Mouse (Mus musculus) spleen, adult 2 months (tissue): ENCODE results near the gene Gm20388. TPM values are rescaled to one million over a fixed set of nuclear protein-coding genes. Genes with fewer than 3 reads are reported as not detected.

Source experiments
- DNase-seq, 2 experiments: peaks; one replicate each; pipeline versions ENCODE4 v3.0.0 to v3.0.0-alpha.2; 2012 to 2021; ENCODE audit warnings: low spot score in 2 of 2, low read depth in 1 of 2
- H3K27ac ChIP-seq: fragments of 200-500 bp; 2 replicates; pipeline ENCODE4 v1.5.1; 2012; ENCODE audit warnings: low read length, inconsistent platforms; ENCODE audit not compliant: insufficient read depth
- H3K27me3 ChIP-seq: fragments of 200-500 bp; 2 replicates; pipeline ENCODE4 v1.6.1; 2012; ENCODE audit warnings: mild to moderate bottlenecking, moderate library complexity, low read length, inconsistent platforms; ENCODE audit not compliant: control insufficient read depth, insufficient read depth
- H3K36me3 ChIP-seq: fragments of 200-500 bp; 2 replicates; pipeline ENCODE4 v1.6.1; 2012; ENCODE audit warnings: mild to moderate bottlenecking, low read length, inconsistent platforms; ENCODE audit not compliant: control insufficient read depth, insufficient read depth
- H3K4me1 ChIP-seq: fragments of 200-500 bp; 2 replicates; pipeline ENCODE4 v1.6.1; 2011; ENCODE audit warnings: inconsistent platforms; ENCODE audit not compliant: control insufficient read depth, insufficient read depth, insufficient read length
- H3K4me3 ChIP-seq: fragments of 200-500 bp; 2 replicates; pipeline ENCODE4 v1.5.1; 2011; ENCODE audit warnings: mild to moderate bottlenecking, inconsistent platforms; ENCODE audit not compliant: insufficient read depth, insufficient read length; ENCODE audit errors: extremely low read depth
- CTCF ChIP-seq: fragments of 200-500 bp; IDR thresholded peaks from 2 replicates; pipeline ENCODE4 v1.5.1; 2011; ENCODE audit warnings: mild to moderate bottlenecking, inconsistent platforms; ENCODE audit not compliant: insufficient read depth, insufficient read length, insufficient replicate concordance; ENCODE audit errors: extremely low read depth
- POLR2A ChIP-seq: fragments of 200-500 bp; IDR thresholded peaks from 2 replicates; pipeline ENCODE4 v1.6.1; 2011; ENCODE audit warnings: low read depth, low read length, inconsistent platforms
- WGBS: fragments of 180-500 bp; shearing (Covaris S2); methylation state at CpG from one replicate; pipeline ENCODE4 v1.1.7; 2018; 5-methylcytosine and 5-hydroxymethylcytosine counted together
- polyA plus RNA-seq: library from polyadenylated mRNA; depleted of rRNA; stranded (reverse); fragments of >200 nt; gene quantifications from 2 replicates; pipeline ENCODE4 v1.2.3, GENCODE M21; 2012

Gene Gm20388
- polyA plus RNA-seq, 1 experiment: 26.1 TPM

GRCm38 (mm10) chr8:120015916-120016315 lies 105.3 kb downstream of the Gm20388 start:
- WGBS: 86% methylated on average over 8 of the region's 8 CpGs
- no peak overlapping the region for H3K4me3 ChIP-seq
- no peaks in the 10 kb centered on the region for H3K36me3 ChIP-seq
- H3K27ac ChIP-seq: no peak overlapping the region
- H3K4me1 ChIP-seq: peaks cover 5% of the 10 kb centered on the region
- no peaks in the 10 kb centered on the region for H3K27me3 ChIP-seq
- DNase-seq: no peak
- TF ChIP-seq CTCF (no peak), POLR2A (no peak)

- WGBS: 17% methylated on average over 7 of the region's 7 CpGs
Measured at GRCm38 (mm10) chr8:120016424-120016823, 105.8 kb downstream of the Gm20388 start.

GRCm38 (mm10) chr8:120017349-120017748 lies 106.7 kb downstream of the Gm20388 start:
- Histone ChIP-seq H3K36me3 (no peaks in the 10 kb centered on the region), H3K4me1 (peaks cover 5% of the 10 kb centered on the region), H3K27me3 (no peaks in the 10 kb centered on the region), H3K4me3 (no peak overlapping the region), H3K27ac (no peak overlapping the region)
- no peak for TF ChIP-seq CTCF
- no peak for TF ChIP-seq POLR2A
- 89% methylated on average over 13 of the region's 13 CpGs for WGBS
- no peak for DNase-seq

More at GRCm38 (mm10) chr8:120016424-120016823, 105.8 kb downstream of the Gm20388 start:
- Histone ChIP-seq H3K27ac (no peak overlapping the region), H3K36me3 (no peaks in the 10 kb centered on the region), H3K4me3 (no peak overlapping the region), H3K27me3 (no peaks in the 10 kb centered on the region), H3K4me1 (peaks cover 5% of the 10 kb centered on the region)
- no peak for TF ChIP-seq CTCF
- no peak for TF ChIP-seq POLR2A
- DNase-seq: no peak

GRCm38 (mm10) chr8:120017786-120018185 lies 107.1 kb downstream of the Gm20388 start:
- Histone ChIP-seq H3K36me3 (no peaks in the 10 kb centered on the region), H3K27ac (no peak overlapping the region), H3K4me3 (no peak overlapping the region), H3K27me3 (no peaks in the 10 kb centered on the region), H3K4me1 (peaks cover 5% of the 10 kb centered on the region)
- WGBS: 95% methylated on average over 6 of the region's 6 CpGs
- no peak for TF ChIP-seq CTCF
- no peak for DNase-seq

- TF ChIP-seq POLR2A (no peak), CTCF (no peak)
- H3K27ac ChIP-seq: no peak overlapping the region
- H3K4me1 ChIP-seq: peaks cover 5% of the 10 kb centered on the region
- no peaks in the 10 kb centered on the region for H3K27me3 ChIP-seq
- no peak for DNase-seq
- WGBS: 95% methylated on average over 6 of the region's 6 CpGs
- H3K36me3 ChIP-seq: no peaks in the 10 kb centered on the region
- H3K4me3 ChIP-seq: no peak overlapping the region
Measured at GRCm38 (mm10) chr8:120018379-120018778, 107.7 kb downstream of the Gm20388 start.

GRCm38 (mm10) chr8:120019297-120019696 lies 108.7 kb downstream of the Gm20388 start:
- Histone ChIP-seq H3K4me3 (no peak overlapping the region), H3K36me3 (no peaks in the 10 kb centered on the region), H3K4me1 (peaks cover 3% of the 10 kb centered on the region), H3K27ac (no peak overlapping the region), H3K27me3 (no peaks in the 10 kb centered on the region)
- WGBS: 90% methylated on average over 5 of the region's 5 CpGs
- no peak for TF ChIP-seq CTCF
- no peak for TF ChIP-seq POLR2A
- no peak for DNase-seq

GRCm38 (mm10) chr8:120020298-120020697 lies 109.7 kb downstream of the Gm20388 start:
- Histone ChIP-seq H3K27ac (no peak overlapping the region), H3K4me1 (no peaks in the 10 kb centered on the region), H3K27me3 (no peaks in the 10 kb centered on the region), H3K4me3 (no peak overlapping the region), H3K36me3 (no peaks in the 10 kb centered on the region)
- no peak for TF ChIP-seq CTCF
- TF ChIP-seq POLR2A: no peak
- DNase-seq: no peak
- 79% methylated on average over 7 of the region's 7 CpGs for WGBS
